Mouse (Mus musculus): ENCODE data around the gene Gria2.
A peak's percentile ranks its signal among the peaks of the same experiment; 100 is the strongest.

Gria2 gene

DNA sequence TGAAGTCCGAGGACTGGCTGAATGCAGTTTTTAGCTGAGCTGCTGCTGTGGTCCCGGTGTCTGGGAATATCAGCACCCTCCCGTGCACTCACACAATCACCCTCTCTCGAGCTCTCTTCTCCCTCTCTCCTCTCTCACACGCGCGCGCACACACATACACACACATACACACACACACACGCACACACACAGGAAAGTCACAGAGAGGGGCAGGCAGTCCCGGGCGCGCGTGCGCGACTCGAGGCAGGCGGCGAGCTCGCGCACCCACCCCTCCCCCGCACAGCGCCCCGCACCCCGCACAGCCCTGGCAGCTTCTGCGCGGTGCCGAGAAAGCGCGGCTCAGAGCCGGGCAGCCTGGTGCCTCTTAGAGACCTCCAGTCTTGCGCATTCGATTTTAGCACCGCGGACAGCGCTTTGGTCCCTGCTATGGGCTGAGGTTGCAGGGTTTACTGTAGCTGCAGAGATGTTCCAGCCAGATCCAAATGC is at the start of gene Gria2:
Gria2 (minus strand) TSS at position 240 of the 486 bp plus-strand sequence.
- DNase-seq (ENCODE audit: low read depth, low spot score): peak; percentile 87

DNA sequence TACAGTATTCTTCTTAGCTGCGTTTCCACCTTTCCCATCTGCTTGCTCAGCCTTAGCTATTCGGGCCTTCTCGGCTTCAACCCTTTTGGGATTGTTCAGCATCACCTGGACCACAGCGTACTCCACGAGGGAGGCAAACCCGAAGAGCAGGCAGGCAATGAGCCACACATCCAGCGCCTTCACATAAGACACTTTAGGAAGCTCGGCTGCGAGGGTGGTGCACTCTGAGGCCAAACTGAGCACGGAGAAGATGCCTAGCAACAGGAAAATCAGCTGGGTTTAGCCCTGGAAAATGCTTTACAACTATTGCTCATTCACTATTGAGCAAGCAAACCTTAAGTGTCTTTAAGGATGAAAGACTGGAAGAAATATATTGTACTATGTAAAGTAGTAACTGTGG is 48.3 kb upstream of the Gria2 start:
- DNase-seq (ENCODE audit: low read depth, low spot score): no peak

DNA sequence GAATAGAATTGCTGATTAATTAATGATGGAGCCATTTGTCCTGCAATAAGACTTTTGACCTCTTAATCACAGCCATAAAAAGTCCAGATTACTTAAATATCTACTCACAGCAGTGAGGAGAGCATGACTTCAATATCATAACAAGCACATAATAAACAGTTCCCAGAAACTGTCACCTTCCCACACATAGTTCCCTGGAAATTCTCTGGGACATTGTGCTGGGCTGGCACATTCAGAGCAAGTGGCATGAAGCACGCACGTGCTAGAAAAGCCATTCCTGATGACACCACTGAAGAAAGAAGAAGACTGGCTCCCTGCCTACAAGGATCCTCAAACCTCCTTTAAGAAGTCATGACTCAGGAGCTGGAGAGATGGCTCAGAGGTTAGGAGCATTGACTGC is 43.0 kb upstream of the Gria2 start:
- DNase-seq (ENCODE audit: low read depth, low spot score): no peak

DNA sequence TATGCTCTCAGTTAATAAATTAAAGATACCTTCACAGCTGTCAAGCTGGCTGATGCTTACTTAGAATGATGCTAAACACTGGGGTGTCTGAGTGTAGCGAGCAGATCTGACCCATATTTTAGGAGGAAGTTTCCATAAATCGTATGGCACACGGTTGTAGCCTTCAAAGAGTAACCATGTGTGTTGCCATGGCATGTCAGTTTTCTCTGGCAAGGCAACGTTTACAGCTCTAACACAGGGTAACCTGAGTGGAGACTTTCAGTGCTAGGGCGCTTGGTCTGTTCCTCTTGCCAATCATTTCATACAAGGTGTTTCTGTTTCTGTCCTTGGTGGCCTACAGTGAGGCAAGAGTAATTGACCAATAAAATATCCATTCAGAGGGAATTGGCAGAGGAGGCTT is 37.2 kb upstream of the Gria2 start:
- no peak for DNase-seq (ENCODE audit: low read depth, low spot score)

DNA sequence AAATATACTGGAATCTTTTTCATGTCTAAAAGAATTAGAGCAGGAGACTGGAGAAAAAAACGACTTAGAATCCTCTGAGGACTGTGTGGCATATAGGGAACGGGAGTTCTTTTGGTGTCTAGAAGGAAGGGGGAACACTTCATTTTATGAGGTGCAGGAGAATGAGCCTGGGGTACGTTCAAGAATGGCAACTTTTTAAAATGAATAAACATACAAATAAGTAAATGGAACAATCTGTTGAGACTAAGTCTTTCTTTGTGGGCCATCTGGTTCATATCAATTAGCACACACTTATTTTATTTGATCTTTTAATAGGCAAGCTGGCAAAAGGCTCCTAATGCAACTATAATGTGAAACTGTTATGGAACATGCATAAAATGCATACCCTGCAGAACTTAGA is 34.9 kb upstream of the Gria2 start:
- no peak for DNase-seq (ENCODE audit: low read depth, low spot score)

DNA sequence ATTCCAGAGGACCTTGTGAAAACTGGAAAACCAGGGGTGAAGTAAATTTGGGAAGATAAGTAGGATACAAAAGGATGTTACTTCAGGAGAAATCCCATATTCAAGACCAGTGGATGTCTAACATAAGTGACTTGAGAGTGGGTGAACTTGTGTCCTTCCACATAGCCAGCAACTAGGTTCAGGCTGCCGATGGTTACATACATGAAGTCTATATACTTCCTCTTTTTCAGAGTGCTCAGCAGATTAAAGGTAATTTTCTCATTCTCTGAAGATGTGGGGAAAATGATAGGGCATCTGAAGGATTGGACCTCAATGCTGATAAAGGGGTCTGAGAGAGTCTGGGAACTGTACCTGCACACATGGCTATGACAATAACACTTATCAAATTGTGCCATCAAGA is 21.3 kb upstream of the Gria2 start:
- DNase-seq (ENCODE audit: low read depth, low spot score): no peak

DNA sequence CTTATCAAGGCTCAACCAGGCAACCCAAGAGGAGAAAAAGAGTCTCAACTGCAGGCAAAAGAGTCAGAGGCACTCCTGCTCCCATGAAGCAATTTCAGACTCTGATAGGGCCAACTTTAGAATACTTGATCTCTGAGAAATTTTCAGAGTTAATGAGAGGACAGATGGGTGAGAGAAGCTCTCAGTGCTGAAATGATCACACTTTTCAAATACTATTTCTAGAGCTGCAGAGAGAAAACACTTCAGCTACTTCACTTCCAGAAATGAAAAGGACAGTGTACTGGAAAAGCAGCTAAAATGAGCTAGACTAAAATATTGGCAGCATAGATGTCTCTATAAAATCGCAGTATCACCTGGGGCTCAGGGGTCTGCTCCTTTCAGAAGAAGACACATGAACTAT is 16.0 kb upstream of the Gria2 start:
- DNase-seq (ENCODE audit: low read depth, low spot score): no peak

DNA sequence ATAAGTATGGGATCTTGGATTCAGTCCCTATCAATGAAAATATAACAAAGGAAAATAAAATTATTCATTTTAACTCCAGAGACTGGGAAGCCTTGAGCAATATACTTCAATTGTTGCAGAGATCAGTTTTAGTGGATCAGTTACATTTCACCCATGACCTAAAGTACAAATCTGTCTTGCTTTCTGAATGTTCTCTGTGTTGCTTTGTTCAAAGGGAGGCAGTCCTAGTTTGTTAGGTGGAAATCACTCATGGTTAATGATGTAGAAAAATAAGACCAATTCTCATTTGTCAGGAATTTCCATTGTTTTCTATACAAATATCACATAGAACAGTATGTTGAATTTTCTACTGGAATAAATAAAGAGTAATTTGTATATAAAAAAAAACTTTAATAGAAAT is 11.1 kb upstream of the Gria2 start:
- no peak for DNase-seq (ENCODE audit: low read depth, low spot score)

DNA sequence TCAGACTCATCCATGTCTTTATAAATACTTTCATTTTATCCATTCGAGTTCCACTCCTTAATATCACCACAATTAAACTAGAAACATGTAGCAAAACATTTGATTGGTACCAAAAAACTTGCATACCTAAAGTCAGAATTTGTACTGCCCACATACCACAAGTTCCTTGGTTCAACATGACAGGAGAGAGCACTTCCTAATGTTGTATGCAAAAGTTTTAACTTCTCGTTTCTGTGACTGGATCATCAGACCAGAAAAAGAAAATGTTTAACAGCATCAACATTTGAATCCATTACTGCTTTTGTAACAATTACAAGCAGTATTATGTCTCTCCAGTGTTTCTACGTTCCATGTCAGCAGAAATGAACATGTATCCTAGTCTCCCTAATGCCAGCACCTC is 9.6 kb upstream of the Gria2 start:
- DNase-seq (ENCODE audit: low read depth, low spot score): no peak

DNA sequence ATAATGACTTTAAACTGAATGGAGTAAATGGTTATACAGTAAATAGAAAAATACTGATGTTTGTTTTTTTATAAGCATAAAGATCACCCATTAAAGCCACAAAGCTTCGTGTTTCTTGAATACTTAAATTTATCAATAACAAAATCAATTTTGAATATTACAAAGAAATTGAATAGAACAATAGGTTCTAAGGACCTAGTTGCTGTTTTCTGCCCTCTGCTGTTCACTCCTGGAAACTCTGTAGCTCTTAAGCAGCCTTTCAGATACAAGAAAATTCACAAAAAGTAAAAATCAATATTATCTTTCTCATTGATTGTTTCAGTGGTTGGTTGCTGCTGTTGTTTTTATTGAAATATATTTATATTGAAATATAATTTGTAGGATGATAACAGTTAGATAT is 2.7 kb upstream of the Gria2 start:
- DNase-seq (ENCODE audit: low read depth, low spot score): peak; percentile 5

DNA sequence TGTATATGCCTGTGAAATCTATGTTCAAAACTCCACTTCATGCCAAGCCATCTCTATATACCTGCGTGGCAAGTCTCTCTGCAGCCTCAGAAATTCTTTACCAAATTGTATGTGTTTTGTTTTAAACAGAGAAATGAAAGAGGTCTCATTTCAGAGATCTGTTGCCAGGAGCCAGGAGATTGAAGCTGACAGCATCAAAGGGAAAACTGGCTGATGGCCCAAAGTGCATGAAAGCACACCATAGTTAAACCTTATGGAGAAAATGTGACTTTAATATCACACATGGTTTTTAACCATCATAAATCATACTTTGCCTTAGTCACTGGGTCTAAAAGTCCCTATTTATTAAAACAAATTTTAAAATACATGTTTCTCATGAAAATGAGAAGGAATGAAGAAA is 1.2 kb upstream of the Gria2 start:
- no peak for DNase-seq (ENCODE audit: low read depth, low spot score)

DNA sequence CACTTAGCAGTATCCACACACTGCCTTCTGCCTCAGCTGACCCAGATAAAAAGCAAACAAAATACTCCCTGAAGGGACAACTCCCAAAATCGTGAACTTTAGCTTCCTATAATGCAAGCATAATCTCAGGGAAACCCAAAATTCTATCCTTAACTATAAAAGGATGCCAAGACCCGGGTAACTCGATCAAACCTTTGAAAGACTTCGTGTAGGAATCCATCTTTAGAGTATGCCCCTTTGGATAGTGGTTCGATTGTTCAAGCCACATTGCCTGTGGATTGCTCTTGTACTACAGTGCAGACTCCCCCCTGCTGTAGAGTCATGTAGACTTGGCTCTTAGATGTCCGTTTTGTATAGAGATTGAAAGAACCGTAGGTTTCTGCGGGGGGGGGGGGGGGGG is 576 bp upstream of the Gria2 start:
- peak; percentile 1 for DNase-seq (ENCODE audit: low read depth, low spot score)

DNA sequence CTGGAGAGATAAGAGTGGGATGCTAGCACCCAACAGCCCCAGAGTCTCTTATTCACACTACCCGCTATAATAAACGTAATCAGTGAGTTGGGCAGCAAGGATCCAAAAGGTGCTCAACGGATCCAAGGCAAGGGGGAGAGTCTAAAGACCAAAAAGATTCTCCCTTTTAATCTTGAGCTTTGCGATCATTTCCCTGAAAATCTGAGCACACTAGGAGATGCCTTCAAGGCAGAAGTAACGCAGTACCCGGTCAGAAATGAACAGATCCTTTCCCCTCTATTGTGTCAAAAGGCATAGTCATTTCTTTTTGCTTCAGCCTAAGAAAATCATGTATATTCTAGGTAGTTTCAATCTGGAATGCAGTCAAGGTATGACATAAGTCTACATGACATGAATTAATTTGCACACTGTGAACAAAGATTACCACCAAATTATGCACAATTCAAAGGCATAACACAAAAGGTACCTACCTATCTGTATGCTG is 766 bp downstream of the Gria2 start:
- no peak for DNase-seq (ENCODE audit: low read depth, low spot score)

DNA sequence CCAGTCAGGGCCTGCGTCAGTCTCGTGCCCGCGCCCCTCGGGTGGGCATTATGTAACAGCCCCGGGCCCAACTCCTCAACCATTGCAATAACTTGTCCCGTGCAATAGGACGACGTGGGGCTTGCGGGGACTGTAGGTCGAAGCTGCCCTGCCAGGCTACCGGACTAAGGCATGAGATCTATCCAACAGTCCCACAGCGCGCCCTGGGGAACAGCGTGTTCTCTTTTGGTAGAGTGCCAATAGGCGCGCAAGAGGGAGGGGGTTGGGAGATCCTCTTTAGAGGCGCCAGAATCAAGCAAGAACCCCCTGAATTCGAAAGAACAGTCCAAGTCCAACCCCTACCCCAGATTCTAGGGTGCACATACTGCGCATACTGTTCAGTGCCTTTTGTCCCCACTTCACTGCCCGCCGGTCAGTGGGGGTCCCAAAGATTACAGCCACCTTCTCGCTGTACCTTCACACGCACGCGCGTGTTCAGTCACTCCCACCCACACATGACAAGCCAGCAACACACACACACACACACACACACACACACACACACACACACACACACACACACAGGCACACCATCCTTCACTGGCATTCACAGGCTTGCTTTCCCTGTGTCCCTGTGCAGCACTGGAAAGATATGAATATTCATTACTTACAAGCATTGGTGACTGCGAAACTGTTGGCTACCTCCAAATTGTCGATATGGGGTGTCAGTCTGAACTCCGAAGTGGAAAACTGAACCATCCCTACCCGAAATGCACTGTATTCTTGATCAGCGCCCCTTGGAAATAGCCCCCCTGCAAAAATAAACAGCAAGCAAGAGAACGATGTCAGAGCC is 1.4 kb downstream of the Gria2 start:
- DNase-seq (ENCODE audit: low read depth, low spot score): peak; percentile 28

DNA sequence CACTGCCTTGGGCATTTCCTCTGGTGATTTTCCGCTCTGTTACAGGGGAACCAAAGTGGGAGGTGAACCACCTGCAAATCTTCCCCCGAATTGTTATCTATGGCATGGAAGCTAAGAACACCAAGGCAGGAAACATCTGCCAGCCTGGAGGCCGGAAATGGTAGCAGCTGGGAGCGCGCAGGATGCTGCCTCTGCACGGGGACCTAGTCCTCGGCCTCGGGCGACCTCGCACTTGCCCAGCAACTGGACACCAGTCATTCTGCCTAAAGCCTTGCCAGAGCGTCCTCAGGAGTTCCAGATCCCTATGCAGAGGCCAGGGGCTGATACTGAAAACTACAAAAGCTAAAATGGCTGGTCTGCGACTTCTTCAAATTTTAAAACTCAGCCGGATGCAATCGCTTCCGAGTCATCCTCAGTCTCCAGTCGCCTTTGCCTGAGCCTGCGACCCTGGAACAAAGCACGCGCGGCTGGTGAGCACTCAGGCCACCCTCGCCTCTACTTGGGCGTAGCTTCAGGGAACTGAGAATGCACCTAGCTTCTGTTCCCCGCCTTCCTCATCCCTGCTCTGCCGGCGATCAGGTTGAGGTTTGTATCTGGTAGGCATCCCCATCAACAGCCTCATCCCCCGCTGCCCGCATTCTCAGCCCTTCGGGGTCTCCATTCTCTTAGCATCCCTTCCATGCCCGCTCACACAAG is 2.2 kb downstream of the Gria2 start:
- peak; percentile 29 for DNase-seq (ENCODE audit: low read depth, low spot score)

DNA sequence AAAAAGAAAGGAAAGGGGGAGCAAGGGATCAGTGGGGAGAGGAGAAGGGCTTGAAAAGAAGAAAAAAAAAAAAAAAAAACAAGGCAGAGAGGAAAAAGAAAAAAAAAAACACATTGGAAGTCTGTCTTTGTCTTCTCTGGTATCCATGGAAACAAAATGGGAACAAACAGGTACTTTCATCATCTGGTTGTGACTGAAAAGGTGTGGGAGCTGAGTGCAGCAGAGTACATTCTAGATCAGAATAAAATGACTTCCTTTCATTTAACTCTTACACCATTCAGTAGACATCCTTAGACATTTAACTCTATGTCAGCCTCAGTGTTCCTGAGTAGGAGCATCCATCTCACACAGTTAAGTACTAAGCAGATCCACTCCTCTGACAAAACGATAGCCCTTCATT is 4.7 kb downstream of the Gria2 start:
- no peak for DNase-seq (ENCODE audit: low read depth, low spot score)

DNA sequence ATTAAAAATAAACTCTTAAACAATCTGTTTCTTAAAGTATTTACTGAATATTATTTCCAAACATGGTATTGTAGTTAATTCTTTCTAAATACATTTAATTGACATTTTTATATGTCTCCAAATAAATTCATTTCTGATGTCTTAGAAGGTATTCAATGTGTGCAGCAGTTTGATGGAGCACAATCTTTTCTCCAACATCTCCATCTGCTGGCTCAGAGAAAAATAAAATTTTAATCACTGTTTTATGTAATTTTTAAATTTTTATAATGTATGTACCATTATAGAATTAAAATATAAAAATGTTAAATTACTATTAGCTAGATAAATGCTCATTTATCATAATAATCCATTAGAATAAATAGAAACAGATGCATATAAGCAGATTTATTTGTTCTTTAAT is 5.9 kb downstream of the Gria2 start:
- no peak for DNase-seq (ENCODE audit: low read depth, low spot score)

DNA sequence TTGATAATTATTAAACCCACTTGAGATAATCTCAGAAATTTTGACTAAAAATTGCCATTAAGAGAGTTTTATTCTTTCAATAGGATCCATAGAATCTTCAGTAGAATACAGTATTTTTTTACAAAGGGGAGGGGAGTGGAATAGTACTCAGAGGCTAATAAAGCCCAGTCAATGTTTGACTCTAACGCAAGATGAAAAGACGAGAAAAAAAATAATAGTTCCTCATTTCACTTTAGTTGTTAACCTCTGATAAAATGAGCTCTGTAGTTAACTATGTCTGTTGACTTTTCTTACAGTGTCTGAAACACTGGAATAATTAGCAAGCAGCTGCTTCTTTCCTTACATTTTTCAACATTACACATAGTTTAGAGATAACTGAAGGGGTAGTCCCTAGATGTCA is 7.4 kb downstream of the Gria2 start:
- DNase-seq (ENCODE audit: low read depth, low spot score): no peak

DNA sequence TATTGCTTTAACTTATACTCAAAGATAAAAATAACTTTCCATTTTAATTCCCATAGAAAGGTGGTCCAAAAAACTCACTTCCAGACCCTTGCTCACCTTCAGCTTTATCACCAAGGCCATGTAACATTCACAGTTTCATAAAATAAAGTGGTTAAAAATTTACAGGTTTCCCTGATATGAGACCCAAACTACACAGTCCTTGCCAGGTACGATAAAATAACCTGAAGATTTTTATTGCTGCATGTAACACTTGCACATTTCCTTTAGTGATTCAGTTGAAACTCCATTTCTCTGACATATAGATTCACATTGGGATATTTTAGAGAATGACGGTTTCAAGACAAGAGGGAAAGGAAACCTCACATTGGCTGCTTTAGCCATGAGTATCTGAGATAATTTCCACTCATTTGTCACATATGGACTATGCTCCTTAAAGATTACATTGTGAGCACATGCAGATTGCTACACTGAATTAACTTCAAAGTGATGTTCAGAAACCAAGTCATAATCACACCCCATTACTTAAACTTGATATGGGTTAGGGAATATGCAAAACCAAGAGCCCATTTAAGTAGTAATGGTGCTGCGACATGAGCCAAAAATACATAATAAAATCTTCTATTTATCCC is 15.4 kb downstream of the Gria2 start:
- DNase-seq (ENCODE audit: low read depth, low spot score): no peak

DNA sequence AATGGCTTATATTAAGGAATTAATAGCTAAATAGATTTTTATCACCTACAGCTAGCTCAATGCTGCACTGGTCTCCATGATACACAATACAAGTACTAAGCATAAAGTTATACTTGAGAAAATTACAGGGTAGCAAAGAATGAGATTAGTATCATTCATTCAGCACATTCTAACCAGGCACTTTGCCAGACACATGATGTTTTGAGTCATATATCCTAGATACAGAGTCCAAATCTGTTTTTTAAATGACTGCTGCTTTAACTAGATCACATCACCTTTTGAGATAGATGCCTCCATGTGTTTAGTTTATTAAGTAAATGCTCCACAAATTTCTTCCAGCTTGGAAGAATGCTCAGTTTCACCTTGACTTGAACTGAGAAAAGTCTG is 21.5 kb downstream of the Gria2 start:
- no peak for DNase-seq (ENCODE audit: low read depth, low spot score)

DNA sequence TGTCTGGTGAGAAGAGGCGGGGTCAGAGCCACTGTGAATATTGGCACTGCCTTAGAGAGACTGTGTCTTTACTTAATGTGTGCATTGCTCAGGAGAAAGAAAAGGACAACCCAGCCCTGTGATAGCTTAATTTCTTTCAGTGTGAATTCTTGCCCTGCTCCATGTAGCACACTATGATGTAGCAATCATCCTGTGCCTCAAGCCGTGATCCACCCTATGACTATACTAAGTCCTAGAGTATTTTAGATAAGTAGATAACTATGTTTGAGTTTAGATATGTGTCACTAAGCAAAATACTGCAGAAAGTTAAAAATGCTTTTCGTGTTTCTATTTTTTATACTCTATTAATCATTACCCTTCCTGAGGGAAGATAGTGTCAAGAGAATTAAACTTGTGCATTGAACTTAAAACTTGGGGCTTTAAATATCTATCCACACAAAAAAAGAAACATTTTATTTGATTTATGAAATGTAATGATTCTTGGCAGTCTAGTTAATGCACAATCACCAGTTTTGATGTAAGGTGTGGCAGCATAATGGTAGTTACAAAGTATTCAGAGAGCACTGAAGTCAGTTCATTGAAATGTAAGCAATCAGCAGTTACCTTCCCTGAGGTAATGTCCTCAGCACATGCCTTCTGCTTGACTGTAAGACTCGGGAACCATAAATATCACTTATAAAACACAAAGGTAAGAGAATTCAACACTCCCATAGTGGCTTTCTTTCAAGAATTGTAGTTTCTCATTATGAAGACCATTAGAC is 22.1 kb downstream of the Gria2 start:
- no peak for DNase-seq (ENCODE audit: low read depth, low spot score)

DNA sequence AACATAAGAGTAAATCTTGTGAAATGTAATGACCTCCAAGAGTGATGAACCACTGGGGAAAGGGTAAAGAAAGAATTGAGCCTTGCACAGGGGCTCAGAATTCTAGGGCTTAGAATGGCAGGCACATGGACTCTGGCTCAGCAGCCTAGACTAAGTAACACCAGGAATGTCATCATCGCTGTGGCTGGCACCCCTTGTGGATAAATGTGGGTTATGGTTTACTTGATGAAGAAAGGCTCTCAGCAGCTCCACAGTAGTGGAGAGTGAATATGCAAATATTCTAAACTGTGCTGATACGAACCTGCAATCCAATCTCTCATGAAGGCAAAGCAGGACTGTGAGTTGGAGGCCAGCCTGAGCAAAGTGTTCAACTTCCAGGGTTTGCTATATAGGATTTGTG is 26.0 kb downstream of the Gria2 start:
- no peak for DNase-seq (ENCODE audit: low read depth, low spot score)

All from ZHBTc4 (cell line).